Mouse (Mus musculus): ENCODE measurements around the gene Fbxl22.

Gene Fbxl22

DNA sequence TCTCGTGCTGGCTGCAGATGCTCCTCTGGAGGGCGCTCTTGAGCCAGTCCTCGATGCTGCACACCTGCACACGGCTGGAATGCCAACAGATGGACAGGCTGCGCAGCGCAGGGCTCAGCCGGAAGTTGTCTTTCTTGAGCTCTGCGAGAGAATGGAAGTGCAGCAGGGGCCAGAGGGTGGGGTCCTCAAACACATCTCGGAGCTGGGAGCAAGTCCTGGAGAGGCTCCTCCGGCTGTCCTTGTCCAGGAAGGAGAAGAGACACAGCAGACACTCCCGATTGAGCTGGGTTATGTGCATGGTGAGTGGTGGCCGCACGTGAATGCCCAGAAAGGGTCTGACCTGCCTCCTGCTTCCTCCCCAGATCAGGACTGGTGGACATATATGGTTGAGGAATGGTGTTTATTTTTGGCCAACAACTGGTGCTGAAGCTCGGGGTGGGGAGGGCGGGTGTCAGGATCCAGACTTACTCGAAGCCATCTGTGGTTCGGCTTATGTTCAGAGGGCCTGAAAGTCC is at the start of gene Fbxl22:
Gene Fbxl22 (minus strand): TSS at position 338 of the 515 bp plus-strand sequence.
- no peak for DNase-seq (ENCODE audit: extremely low read depth, insufficient read length, low spot score)

GRCm38 (mm10) chr9:66562215-66562614 is 47.8 kb upstream of the Fbxl22 start:
- DNase-seq (ENCODE audit: extremely low read depth, insufficient read length, low spot score) = no peak

GRCm38 (mm10) chr9:66561496-66561895 is 47.1 kb upstream of the Fbxl22 start:
- no peak for DNase-seq (ENCODE audit: extremely low read depth, insufficient read length, low spot score)

GRCm38 (mm10) chr9:66560728-66561127 is 46.3 kb upstream of the Fbxl22 start:
- DNase-seq (ENCODE audit: extremely low read depth, insufficient read length, low spot score) = no peak

- DNase-seq (ENCODE audit: extremely low read depth, insufficient read length, low spot score) = peak; percentile 9
These were observed 45.9 kb upstream of the Fbxl22 start for GRCm38 (mm10) chr9:66560295-66560694.

GRCm38 (mm10) chr9:66558971-66559370 is 44.6 kb upstream of the Fbxl22 start:
- DNase-seq (ENCODE audit: extremely low read depth, insufficient read length, low spot score) = no peak

DNA sequence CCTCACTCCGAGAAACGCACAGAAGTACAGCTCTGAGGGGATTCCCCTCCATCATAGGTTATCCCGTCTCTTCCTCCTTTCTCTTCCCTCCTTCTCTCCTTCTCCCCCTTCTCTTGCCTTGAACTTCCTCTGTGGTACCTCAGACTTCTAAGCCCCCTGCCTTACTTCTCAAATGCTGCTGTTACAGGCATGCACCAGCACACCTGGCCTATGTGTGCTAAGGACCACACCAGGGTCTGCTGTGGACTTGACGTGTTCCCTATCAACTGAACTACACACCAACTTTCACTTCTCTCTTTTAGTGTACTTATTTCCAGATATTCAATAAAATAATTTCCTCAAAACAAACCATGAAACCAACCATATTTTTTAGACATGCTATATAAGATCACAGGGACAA is 28.4 kb upstream of the Fbxl22 start:
- DNase-seq (ENCODE audit: extremely low read depth, insufficient read length, low spot score) = no peak

GRCm38 (mm10) chr9:66521595-66521994 is 7.2 kb upstream of the Fbxl22 start:
- no peak for DNase-seq (ENCODE audit: extremely low read depth, insufficient read length, low spot score)

GRCm38 (mm10) chr9:66520299-66520698 is 5.9 kb upstream of the Fbxl22 start:
- DNase-seq (ENCODE audit: extremely low read depth, insufficient read length, low spot score) = no peak

DNA sequence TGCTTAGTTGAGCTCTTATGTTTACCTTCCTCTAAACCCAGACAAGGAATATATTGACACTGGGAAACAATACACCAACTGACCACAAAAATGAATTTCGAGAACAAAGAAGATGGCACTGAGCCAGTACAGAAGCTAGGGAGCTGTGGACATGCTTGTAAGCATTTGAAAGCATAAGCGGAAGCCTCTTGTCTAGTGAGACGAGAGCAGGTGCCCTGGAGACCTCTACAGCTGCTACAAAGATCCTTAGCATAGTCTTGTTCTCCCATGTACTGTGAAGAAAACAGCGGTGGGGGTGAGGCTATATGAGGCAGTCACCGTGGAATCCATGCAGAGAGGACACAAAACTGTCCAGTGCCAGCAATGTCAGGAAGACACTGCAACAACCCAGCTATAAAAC is 4.5 kb upstream of the Fbxl22 start:
- no peak for DNase-seq (ENCODE audit: extremely low read depth, insufficient read length, low spot score)

- no peak for DNase-seq (ENCODE audit: extremely low read depth, insufficient read length, low spot score)
These were observed 3.9 kb upstream of the Fbxl22 start for GRCm38 (mm10) chr9:66518251-66518650.

- no peak for DNase-seq (ENCODE audit: extremely low read depth, insufficient read length, low spot score)
These were observed 3.4 kb upstream of the Fbxl22 start for GRCm38 (mm10) chr9:66517746-66518145.

GRCm38 (mm10) chr9:66516296-66516940 is 2.0 kb upstream of the Fbxl22 start:
- peak; percentile 74 for DNase-seq (ENCODE audit: extremely low read depth, insufficient read length, low spot score)

GRCm38 (mm10) chr9:66515680-66516210 is 1.4 kb upstream of the Fbxl22 start:
- no peak for DNase-seq (ENCODE audit: extremely low read depth, insufficient read length, low spot score)

- DNase-seq (ENCODE audit: extremely low read depth, insufficient read length, low spot score) = no peak
These were observed 722 bp upstream of the Fbxl22 start for GRCm38 (mm10) chr9:66515115-66515514.

DNA sequence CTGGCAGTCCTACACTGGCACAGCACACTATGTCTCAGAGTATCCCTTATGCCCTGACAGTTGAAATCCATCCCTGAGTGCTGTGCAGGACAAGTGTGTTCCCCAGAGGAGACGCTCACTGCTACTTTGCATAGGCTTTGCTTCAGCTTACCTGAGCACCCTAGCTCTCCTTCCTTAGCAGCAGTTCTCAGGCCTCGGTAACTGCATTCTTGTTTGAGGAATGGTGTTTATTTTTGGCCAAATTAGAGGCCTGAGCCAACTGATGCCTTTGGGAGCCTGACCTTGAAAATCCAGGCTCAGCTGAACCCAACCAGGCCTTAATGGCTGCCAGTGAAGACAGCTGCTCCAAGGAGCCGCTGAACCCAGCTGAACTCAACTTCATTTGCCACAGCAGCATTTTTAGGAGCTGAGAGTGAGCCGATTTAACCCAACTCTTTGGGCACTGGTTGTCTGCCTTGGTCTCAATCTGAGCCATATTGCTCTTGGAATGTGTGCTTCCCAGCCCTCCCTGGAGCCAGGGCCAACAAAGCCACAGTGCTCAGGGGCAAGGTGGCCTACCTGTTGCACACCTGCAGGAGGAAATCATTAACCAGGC is 635 bp downstream of the Fbxl22 start:
- no peak for DNase-seq (ENCODE audit: extremely low read depth, insufficient read length, low spot score)

DNA sequence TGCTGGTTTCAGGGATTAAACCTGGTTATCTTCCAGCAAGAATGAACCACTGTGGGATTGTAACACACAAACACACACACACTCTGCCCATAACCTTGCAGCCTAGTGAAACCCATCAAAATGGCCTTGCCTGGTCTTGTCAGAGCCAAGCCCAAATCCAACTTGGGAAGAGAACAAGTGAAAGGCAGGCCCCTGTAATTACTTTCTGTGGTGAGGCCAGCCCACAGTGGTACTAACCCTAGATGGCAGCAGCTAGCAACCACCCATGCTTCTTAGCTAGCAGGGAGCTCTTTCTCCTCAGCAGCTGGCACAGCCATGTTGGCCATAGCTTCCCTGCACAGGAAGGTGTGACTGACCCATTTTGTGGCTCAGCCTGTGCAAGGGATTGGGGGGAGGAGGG is 1.2 kb downstream of the Fbxl22 start:
- DNase-seq (ENCODE audit: extremely low read depth, insufficient read length, low spot score) = peak; percentile 19

- peak; percentile 78 for DNase-seq (ENCODE audit: extremely low read depth, insufficient read length, low spot score)
These were observed 2.1 kb downstream of the Fbxl22 start for GRCm38 (mm10) chr9:66512351-66512671.

DNA sequence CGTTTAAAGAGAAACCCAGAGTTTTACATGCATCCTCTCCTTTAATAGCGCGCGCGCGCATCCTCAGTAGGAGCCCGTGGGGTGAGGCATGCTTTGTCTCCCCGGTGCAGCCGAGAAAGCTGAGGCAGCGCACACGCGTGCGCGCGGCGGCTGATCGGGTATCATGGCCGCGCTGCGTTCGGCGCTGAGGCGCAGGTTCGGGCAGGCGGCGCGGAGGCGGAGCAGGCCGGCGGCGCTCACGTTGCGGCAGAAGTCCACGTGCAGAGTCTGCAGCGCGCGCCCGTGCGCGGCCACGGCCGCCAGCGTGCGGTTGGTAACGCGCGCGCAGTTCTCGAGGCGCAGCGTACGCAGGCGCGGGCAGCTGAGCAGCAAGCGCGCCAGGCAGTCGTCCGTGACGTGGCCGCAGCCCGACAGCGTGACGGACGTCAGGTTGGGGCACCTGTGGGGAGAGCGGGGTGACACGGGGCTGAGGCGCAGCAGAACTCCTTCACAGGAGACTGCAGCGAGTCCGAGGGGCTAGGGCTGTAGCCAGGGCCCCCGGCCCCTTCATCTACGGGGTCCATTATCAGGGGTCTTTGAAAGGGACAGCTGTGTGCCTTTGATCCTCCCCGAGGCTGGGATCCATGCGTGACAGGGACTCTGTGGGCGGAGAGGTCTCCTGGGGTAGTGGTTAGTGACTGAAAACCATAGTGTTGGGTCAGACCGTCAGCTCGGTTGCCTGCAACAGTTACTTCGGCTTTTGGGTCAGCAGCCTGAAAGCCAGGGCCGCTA is 2.6 kb downstream of the Fbxl22 start:
- peak; percentile 99 for DNase-seq (ENCODE audit: extremely low read depth, insufficient read length, low spot score)

GRCm38 (mm10) chr9:66510944-66511343 is 3.4 kb downstream of the Fbxl22 start:
- DNase-seq (ENCODE audit: extremely low read depth, insufficient read length, low spot score) = no peak

DNA sequence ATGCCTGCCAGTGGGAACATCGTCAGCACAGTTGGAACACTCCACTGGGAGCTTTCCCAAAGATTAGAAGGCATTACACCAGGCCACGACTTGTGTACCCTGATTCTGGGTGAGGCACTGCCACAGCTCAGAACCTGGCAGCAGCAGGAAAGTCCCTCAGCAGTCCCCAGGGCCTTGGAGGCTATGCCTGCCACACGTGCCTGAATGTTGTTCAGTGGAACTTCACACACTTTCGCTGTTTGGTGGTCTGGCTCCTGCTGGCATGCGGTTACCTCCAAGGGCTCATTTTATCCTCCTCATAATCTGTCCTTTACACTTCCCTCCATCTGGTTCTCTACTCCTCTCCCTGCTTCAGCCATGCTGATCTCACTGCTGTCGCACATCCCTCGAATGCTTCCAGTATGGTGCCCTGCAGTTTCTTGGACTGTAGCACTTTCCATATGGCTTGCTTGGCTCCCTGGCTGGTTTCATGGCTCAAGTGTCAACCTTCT is 4.0 kb downstream of the Fbxl22 start:
- no peak for DNase-seq (ENCODE audit: extremely low read depth, insufficient read length, low spot score)
